Mouse (Mus musculus): ENCODE results near the gene BC016579. TPM values are rescaled to one million over a fixed set of nuclear protein-coding genes. Genes with fewer than 3 reads are reported as not detected.

BC016579 gene
- total and polyA plus RNA-seq, 2 experiments from 2014 or later: not detected

- Histone ChIP-seq H3K27ac (ENCODE audit: low read depth, low read length) (no peak overlapping the region), H3K4me1 (ENCODE audit: insufficient read depth, low read length) (no peaks in the 10 kb centered on the region), H3K9me3 (ENCODE audit: low read length) (no peaks in the 10 kb centered on the region), H3K27me3 (ENCODE audit: insufficient read depth, low read length) (no peaks in the 10 kb centered on the region), H3K4me3 (ENCODE audit: low read depth, low read length) (no peak overlapping the region), H3K9ac (replicated peaks; ENCODE audit: low read length, poor library complexity, severe bottlenecking) (no peak overlapping the region), H3K4me2 (ENCODE audit: low read depth, low read length, poor library complexity, severe bottlenecking) (no peak overlapping the region), H3K36me3 (ENCODE audit: insufficient read depth, low read length) (no peaks in the 10 kb centered on the region)
- whole genome bisulfite sequencing: 94% methylated on average over 2 of the region's 2 CpGs
- DNase-seq (ENCODE audit: low spot score) (no peak), ATAC-seq (ENCODE audit: low FRiP score) (no peak)
- no peak for TF ChIP-seq CTCF (IDR thresholded peaks at IDR 0.05)
Measured at GRCm38 (mm10) chr16:45624791-45625190, 29.1 kb downstream of the BC016579 start.

- 87% methylated on average over 4 of the region's 4 CpGs for WGBS
- DNase-seq (ENCODE audit: low spot score) (no peak), ATAC-seq (ENCODE audit: low FRiP score) (no peak)
- Histone ChIP-seq H3K36me3 (ENCODE audit: insufficient read depth, low read length) (no peaks in the 10 kb centered on the region), H3K4me3 (ENCODE audit: low read depth, low read length) (no peak overlapping the region), H3K4me2 (ENCODE audit: low read depth, low read length, poor library complexity, severe bottlenecking) (no peak overlapping the region), H3K27ac (ENCODE audit: low read depth, low read length) (no peak overlapping the region), H3K9ac (replicated peaks; ENCODE audit: low read length, poor library complexity, severe bottlenecking) (no peak overlapping the region), H3K9me3 (ENCODE audit: low read length) (no peaks in the 10 kb centered on the region), H3K27me3 (ENCODE audit: insufficient read depth, low read length) (no peaks in the 10 kb centered on the region), H3K4me1 (ENCODE audit: insufficient read depth, low read length) (no peaks in the 10 kb centered on the region)
- no peak for TF ChIP-seq CTCF (IDR thresholded peaks at IDR 0.05)
Measured at GRCm38 (mm10) chr16:45623230-45623629, 30.6 kb downstream of the BC016579 start.

GRCm38 (mm10) chr16:45619751-45620375, 34.0 kb downstream of the BC016579 start:
- H3K4me1 ChIP-seq (ENCODE audit: insufficient read depth, low read length): no peaks in the 10 kb centered on the region

DNA sequence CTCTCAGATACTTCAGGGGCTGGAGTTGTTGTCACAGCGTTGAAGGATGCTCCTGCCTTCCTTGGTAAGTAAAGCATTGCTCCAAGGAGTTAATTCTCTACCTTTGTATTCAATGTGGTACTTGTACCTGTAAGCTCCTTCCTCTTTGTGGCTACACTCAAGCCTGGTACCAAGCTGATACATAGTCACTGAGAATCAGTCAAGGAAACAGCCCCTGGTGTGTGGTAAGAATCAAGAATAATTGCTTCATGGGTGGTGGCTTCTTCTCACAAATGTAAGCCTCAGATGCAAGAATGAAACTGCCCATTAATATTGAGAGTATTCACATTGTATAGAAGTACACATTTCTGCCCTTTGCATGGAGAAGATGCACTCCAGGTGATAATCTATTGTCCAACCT, 37.9 kb downstream of the BC016579 start:
- no peak overlapping the region for H3K27ac ChIP-seq (ENCODE audit: low read depth, low read length)
- H3K27me3 ChIP-seq (ENCODE audit: insufficient read depth, low read length): no peaks in the 10 kb centered on the region
- DNase-seq (ENCODE audit: low spot score) (no peak), ATAC-seq (ENCODE audit: low FRiP score) (no peak)
- H3K4me1 ChIP-seq (ENCODE audit: insufficient read depth, low read length): no peaks in the 10 kb centered on the region
- no peaks in the 10 kb centered on the region for H3K9me3 ChIP-seq (ENCODE audit: low read length)
- H3K9ac ChIP-seq (replicated peaks; ENCODE audit: low read length, poor library complexity, severe bottlenecking): no peak overlapping the region
- H3K4me2 ChIP-seq (ENCODE audit: low read depth, low read length, poor library complexity, severe bottlenecking): no peak overlapping the region
- 85% methylated on average over 1 of the region's 1 CpGs for WGBS
- H3K36me3 ChIP-seq (ENCODE audit: insufficient read depth, low read length): no peaks in the 10 kb centered on the region
- H3K4me3 ChIP-seq (ENCODE audit: low read depth, low read length): no peak overlapping the region
- no peak for TF ChIP-seq CTCF (IDR thresholded peaks at IDR 0.05)

More at GRCm38 (mm10) chr16:45619751-45620375, 34.0 kb downstream of the BC016579 start:
- 79% methylated on average over 8 of the region's 8 CpGs for whole genome bisulfite sequencing
- no peak overlapping the region for H3K27ac ChIP-seq (ENCODE audit: low read depth, low read length)
- DNase-seq (ENCODE audit: low spot score) (no peak), ATAC-seq (ENCODE audit: low FRiP score) (no peak)
- no peaks in the 10 kb centered on the region for H3K36me3 ChIP-seq (ENCODE audit: insufficient read depth, low read length)
- no peak for TF ChIP-seq CTCF (IDR thresholded peaks at IDR 0.05)
- no peak overlapping the region for H3K4me2 ChIP-seq (ENCODE audit: low read depth, low read length, poor library complexity, severe bottlenecking)
- H3K27me3 ChIP-seq (ENCODE audit: insufficient read depth, low read length): no peaks in the 10 kb centered on the region
- H3K9me3 ChIP-seq (ENCODE audit: low read length): no peaks in the 10 kb centered on the region
- no peak overlapping the region for H3K9ac ChIP-seq (replicated peaks; ENCODE audit: low read length, poor library complexity, severe bottlenecking)
- H3K4me3 ChIP-seq (ENCODE audit: low read depth, low read length): no peak overlapping the region

DNA sequence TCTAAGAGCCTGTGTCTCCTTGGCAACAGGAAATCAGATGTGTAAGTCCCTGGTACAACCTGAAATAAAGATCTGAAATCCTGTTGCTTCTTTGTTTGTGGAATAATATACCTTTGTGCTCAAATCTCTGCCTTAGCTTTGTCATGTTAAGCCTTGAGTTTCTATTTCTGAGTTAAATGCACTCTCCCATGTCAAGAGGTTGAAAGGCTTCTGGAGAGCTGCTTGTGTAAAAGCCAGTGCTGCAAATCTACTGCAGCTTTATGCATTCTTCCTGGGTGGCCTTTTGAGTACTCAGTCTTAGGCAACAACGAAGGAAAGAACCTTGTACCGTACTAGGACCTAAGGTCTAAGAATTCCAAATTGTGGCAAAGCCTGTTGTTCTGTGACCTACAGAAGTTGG, 40.6 kb downstream of the BC016579 start:
- ATAC-seq (ENCODE audit: low FRiP score): no peak
- no peaks in the 10 kb centered on the region for H3K27me3 ChIP-seq (ENCODE audit: insufficient read depth, low read length)
- no peak overlapping the region for H3K27ac ChIP-seq (ENCODE audit: low read depth, low read length)
- no peaks in the 10 kb centered on the region for H3K4me1 ChIP-seq (ENCODE audit: insufficient read depth, low read length)
- no peak for DNase-seq (ENCODE audit: low spot score)
- H3K4me3 ChIP-seq (ENCODE audit: low read depth, low read length): no peak overlapping the region
- no peak for TF ChIP-seq CTCF (IDR thresholded peaks at IDR 0.05)
- no peaks in the 10 kb centered on the region for H3K9me3 ChIP-seq (ENCODE audit: low read length)
- H3K4me2 ChIP-seq (ENCODE audit: low read depth, low read length, poor library complexity, severe bottlenecking): no peak overlapping the region
- 38% methylated on average over 2 of the region's 2 CpGs for WGBS
- no peaks in the 10 kb centered on the region for H3K36me3 ChIP-seq (ENCODE audit: insufficient read depth, low read length)
- no peak overlapping the region for H3K9ac ChIP-seq (replicated peaks; ENCODE audit: low read length, poor library complexity, severe bottlenecking)

- WGBS: 84% methylated on average over 4 of the region's 4 CpGs
- Histone ChIP-seq H3K36me3 (ENCODE audit: insufficient read depth, low read length) (no peaks in the 10 kb centered on the region), H3K9ac (replicated peaks; ENCODE audit: low read length, poor library complexity, severe bottlenecking) (no peak within 1 kb of the TSS), H3K4me1 (ENCODE audit: insufficient read depth, low read length) (no peaks in the 10 kb centered on the region), H3K27me3 (ENCODE audit: insufficient read depth, low read length) (no peaks in the 10 kb centered on the region), H3K4me2 (ENCODE audit: low read depth, low read length, poor library complexity, severe bottlenecking) (no peak within 1 kb of the TSS), H3K27ac (ENCODE audit: low read depth, low read length) (no peak within 1 kb of the TSS), H3K9me3 (ENCODE audit: low read length) (no peaks in the 10 kb centered on the region), H3K4me3 (ENCODE audit: low read depth, low read length) (no peak within 1 kb of the TSS)
- no peak for ATAC-seq (ENCODE audit: low FRiP score)
- no peak for DNase-seq (ENCODE audit: low spot score)
- no peak for TF ChIP-seq CTCF (IDR thresholded peaks at IDR 0.05)
Measured at GRCm38 (mm10) chr16:45610267-45610666, 43.6 kb downstream of the BC016579 start, which contains the start of gene Gcsam. TSS of gene Gcsam (plus strand) at chr16:45610380.
